Mouse (Mus musculus): ENCODE measurements around the gene Mbnl1.

GRCm38 (mm10) chr3:60604205-60604604 is 131.6 kb downstream of the Mbnl1 start:
- no peak for TF ChIP-seq POLR2A (IDR thresholded peaks at IDR 0.05; ENCODE audit: borderline replicate concordance, control insufficient read depth, low read depth, low read length)
- TF ChIP-seq CTCF (IDR thresholded peaks at IDR 0.05; ENCODE audit: control insufficient read depth, insufficient read depth, low read length), result no peak
